Mouse (Mus musculus) cerebellum, adult 2 months (tissue): ENCODE results near the gene Spsb4.

ENCODE experiments used
- CTCF ChIP-seq: fragments of 200-500 bp; IDR thresholded peaks from 2 replicates; pipeline ENCODE4 v1.5.1; 2011; ENCODE audit warnings: low read depth, mild to moderate bottlenecking, control low read depth, low read length, moderate library complexity, borderline replicate concordance; ENCODE audit not compliant: insufficient read depth
- POLR2A ChIP-seq: fragments of 200-500 bp; IDR thresholded peaks from 2 replicates; pipeline ENCODE4 v1.6.1; 2011; ENCODE audit warnings: low read length, control low read depth, borderline replicate concordance; ENCODE audit not compliant: insufficient read depth

DNA sequence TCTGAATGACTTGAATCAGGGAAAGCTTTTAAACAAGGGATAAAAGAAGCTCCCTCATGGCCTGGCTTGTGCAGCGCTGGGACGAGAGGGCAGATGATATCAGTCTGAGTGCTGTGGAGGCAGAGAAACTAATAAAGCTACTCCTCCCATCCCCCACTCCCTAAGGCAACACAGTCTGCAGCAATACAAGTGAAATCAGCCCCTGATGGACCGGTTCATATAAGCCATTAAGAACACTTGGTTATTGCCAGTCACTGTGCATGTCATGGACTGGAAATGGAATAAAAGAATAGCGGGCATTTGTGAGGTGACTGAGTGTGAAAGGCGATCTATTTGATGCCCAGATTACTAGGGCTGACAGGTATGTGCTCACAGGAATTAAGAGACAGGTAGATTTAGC lies 79.8 kb downstream of the Spsb4 start:
- TF ChIP-seq CTCF (no peak), POLR2A (no peak)
